Mouse (Mus musculus) gastrocnemius, adult 8-10 months (tissue): ENCODE results near the gene Prkaa1. TPM values are rescaled to one million over a fixed set of nuclear protein-coding genes. Genes with fewer than 3 reads are reported as not detected.

Experiments used
- DNase-seq, 2 experiments: peaks; one replicate each; pipeline ENCODE4 v3.0.0; 2022; ENCODE audit warnings: low spot score in 2 of 2
- total RNA-seq, 4 experiments: library from RNA; stranded (reverse); gene quantifications; 2 replicates each; pipeline ENCODE4 v1.2.4; 2022

Gene Prkaa1
- total RNA-seq, result 10 to 100 TPM in 1 of 4 experiments, 1 to 10 TPM in 3; 9.1 to 11.9 (median 9.6) TPM

DNA sequence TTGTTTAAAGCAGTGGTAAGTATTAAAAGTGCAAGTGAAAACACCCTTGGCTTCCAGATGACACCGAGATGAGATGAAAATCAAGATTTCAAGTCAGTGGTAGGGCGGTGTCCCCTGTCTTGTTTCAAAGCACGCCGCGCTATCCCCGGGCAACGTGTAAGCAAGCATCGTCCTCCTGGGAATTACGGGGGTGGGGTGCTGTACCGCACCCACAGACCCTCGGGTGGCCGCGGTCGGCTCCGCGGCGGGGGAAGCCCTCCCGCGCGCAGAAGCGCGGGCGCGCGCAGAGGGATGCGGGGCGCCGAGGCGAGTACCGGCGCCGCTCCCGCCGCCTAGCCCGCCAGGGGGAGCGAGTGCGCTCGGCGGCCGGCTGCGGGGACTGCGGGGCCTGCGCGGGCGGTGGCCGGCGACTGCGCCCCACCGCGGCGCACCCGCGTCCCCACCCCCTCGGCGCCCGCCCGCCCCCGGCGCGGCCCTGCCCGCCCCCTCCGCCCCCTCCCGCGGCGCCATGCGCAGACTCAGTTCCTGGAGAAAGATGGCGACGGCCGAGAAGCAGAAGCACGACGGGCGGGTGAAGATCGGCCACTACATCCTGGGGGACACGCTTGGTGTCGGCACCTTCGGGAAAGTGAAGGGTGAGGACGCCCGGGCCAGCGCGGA, at the start of gene Prkaa1:
Gene Prkaa1, plus strand, starts transcription at position 501 of the 660 bp plus-strand sequence.
- DNase-seq, result peak; percentile 41 to 52

- DNase-seq, result no peak
These were observed 47.9 kb upstream of the Prkaa1 start for GRCm38 (mm10) chr15:5095534-5096301.

- no peak for DNase-seq
These were observed 46.3 kb upstream of the Prkaa1 start for GRCm38 (mm10) chr15:5097376-5097775.

DNA sequence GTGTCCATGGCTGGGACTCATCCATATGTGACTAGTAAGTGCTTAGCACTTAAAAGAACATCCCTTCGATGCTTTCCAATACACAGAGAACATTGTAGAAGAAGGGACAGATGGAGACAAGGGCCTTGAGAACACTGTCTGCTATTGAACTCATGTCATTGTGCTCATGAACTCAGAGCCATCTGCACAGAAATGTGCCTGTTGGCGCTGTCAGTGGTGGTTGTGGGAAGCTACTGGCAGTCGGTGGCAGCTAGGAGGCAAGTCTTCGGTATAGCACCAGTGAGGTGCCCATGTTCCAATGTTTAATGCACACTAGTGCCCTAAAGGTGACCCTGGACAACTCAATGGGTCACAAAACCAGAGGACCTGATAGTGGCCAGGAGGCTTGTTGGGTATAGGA, 41.3 kb upstream of the Prkaa1 start:
- no peak for DNase-seq

- DNase-seq, result no peak
These were observed 37.8 kb upstream of the Prkaa1 start for GRCm38 (mm10) chr15:5105891-5106290.

- no peak for DNase-seq
These were observed 37.4 kb upstream of the Prkaa1 start for GRCm38 (mm10) chr15:5106293-5106692.

DNA sequence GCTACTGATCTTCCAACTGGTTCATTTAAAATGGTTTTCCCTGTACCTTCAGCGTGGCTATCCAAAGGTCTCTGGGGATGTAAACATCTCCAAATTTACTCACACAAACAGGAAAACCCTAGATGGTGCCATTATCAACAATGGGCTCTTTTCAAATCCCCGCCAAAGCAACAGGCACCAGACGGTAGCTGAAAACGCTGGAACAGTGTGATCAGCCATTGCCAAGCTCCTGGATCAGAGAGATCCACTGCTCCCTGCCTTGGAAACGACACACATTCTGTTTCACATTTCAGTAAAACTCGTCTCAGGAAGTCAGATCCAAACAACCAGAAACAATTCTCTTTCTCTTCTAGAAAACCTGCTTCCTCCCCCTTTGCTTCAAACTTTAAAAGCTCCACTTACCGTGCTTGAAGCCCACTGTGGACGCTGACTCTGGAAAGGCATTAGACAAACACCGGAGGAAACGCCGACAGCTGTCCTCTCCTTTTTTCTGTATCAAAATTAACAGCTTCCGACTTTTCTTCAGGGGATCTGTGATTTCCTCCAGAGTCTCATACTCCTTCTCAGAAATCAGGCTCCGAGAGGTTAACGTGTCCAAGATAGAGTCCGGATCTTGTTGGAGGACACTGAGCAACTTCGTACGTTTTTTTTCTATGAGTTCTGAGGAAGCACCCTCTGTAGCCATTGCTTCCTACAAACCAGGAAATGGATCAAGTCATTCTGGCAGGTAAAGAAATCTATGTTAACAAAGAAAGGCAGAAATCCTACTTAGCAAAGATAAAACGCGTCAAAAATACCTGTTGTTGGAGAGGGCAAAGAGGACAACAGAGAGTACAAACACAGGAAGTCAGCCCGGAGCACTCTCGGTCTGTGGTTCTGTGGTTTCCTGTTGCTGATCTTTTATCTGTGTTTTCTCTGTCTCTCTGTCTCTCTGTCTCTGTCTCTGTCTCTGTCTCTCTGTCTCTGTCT, 35.7 kb upstream of the Prkaa1 start, which contains the start of gene Card6:
Gene Card6, minus strand, starts transcription at position 854 of the 969 bp plus-strand sequence.
- no peak for DNase-seq

DNA sequence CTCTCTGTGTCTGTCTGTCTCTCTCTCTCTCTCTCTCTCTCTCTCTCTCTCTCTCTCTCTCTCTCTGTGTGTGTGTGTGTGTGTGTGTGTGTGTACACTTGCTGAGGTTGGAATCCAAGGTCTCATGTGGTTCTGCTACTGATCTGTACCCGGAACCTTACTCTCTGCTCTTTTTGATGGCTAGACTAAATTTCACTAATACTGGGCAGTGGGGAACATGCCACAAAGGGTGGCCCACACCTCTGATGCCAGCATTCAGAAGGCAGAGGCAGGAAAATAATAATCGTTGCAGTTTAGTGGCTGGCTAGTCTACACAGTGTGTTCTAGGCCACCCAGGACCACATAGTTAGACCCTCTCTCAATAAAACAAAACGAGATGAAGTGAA, 35.0 kb upstream of the Prkaa1 start:
- DNase-seq, result no peak

DNA sequence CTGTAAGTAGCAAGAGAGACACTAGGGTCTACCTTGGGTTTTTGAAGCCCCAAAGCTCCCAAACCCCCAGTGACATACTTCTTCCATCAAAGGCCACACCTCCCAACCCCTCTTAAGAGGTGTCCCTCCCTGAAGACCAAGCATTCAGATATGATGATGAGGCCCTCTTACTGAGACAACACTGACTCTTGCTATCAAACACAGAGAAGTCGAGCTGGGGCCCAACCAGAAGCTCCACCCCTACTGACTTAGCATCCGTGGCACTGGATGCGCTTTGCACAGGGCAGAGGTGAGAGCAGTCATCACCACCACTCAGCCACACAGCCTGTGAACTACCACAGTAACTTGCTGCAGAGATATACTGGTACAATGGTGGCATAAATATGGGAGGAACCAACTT, 31.0 kb upstream of the Prkaa1 start:
- DNase-seq, result no peak

- no peak for DNase-seq
These were observed 28.5 kb upstream of the Prkaa1 start for GRCm38 (mm10) chr15:5115173-5115572.

- peak; percentile 97 to 98 for DNase-seq
These were observed 27.2 kb upstream of the Prkaa1 start, which contains the start of gene Rpl37 for GRCm38 (mm10) chr15:5116270-5117030. Gene Rpl37 (plus strand): TSS chr15:5116645.

DNA sequence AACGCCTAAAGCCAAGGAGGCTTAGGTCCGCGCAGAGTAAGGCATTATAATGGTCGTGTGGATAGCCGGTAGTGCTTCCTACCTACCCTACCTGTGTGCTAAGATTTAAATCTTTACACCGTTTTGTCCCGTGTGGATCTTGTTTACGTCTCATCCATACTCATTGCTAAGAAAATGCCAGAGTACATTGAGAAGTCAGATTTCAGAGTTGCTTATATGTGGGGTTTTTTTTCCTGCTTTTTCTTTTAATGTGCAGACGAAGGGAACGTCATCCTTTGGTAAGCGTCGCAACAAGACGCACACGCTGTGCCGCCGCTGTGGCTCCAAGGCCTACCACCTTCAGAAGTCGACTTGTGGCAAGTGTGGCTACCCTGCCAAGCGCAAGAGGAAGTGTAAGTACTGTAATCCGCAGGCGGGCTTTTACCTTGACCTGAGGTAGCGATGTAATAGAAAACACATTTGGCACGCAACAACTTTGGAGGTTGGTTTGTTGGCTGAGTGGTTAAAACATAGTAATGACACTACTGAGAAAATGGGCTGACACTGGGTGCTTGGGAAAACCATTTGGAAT, 26.5 kb upstream of the Prkaa1 start:
- no peak for DNase-seq

DNA sequence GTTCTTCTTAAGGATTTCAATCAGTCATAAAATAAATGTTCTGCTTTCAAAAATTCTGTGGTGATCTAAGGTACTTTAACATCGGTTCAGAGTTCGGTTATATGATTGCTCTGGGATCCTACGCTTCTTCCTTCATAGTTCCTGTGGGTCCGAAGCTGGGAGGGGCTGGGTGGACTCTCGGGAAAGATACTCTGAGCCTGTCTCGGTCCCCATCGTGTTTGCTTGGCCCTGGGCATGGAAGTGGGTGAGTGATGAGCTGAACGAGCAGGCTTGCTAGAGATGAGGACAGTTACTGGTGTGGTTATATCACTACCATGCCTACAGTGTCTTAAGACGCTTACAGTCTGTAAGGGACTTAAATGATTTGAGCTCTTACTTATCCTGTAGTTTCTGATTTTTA, 25.0 kb upstream of the Prkaa1 start:
- no peak for DNase-seq

DNA sequence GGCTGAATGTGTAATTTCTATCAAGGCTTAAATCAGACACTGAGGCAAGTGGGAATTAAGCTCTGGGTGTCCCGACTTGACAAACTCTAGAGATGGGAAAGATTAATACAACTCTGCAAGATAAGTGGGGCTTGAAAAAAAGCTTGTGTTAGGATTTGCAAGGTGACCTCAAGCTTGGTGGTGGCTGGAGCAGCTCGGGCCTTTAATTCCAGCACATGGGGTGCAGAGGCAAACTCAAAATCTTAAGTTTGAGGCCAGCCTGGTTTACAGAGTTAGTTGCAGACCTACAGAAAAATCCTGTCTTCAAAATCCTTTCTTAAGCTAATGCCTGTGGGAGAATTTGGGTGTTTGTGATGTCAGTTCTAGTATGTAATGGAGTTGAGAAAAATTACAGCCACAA, 24.5 kb upstream of the Prkaa1 start:
- DNase-seq, result no peak

GRCm38 (mm10) chr15:5119707-5120106, 24.0 kb upstream of the Prkaa1 start:
- no peak for DNase-seq

- no peak for DNase-seq
These were observed 21.9 kb upstream of the Prkaa1 start for GRCm38 (mm10) chr15:5121535-5122313.

DNA sequence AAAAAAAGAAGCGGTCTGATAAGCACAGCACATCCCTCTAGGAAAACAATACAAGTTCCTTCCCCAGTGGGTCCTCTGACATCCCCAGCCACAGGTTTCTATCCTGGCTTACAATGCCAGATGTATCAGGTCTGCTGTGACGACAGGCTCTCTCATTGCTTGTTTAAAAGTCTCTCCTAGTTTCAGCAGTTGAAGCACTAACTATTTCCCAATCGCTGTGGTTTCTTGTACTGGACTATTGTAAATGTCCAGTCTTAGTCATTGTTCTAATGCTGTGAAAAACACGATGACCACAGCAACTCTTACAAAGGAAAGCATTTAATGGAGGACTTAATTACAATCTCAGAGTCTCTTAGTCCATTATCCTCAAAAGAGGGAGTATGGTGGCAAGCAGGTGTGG, 17.2 kb upstream of the Prkaa1 start:
- no peak for DNase-seq

- DNase-seq, result no peak
These were observed 16.2 kb upstream of the Prkaa1 start for GRCm38 (mm10) chr15:5127487-5127886.

DNA sequence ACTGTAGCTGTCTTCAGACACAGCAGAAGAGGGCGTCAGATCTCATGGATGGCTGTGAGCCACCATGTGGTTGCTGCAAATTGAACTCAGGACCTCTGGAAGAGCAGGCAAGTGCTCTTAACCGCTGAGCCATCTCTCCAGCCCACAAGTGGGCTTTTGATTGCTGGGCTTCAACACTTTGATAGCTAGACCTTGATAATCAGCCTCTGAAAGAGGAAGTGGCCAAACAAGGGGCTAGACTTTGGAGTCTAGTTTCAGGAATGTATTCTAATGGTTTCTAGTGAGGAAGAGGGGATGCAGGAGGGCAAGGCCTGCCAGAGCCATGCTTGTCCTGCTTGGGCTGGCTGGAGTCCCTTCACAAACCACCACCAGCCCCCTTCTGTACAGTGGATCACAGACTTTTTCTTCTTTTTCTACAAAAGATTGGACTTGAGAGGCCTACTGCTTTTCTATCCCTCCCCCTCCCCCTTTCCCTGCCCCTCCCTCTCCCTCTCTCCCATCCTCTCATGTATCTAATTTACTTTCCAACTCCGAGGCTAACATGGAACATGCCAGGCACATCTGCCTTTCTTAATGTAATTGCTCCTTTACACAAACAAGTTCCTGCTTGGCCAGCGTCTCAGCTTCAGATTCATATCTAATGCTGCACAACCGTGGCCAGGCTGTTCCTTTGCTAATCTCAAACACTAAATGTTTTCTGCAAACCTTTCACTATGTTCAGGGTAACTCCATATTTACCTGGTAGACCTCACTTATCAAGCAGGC, 15.3 kb upstream of the Prkaa1 start:
- no peak for DNase-seq
